Mouse (Mus musculus) neural tube, embryonic 11.5 days (tissue): ENCODE results near the gene Mcm10. TPM values are rescaled to one million over a fixed set of nuclear protein-coding genes. Genes with fewer than 3 reads are reported as not detected.

Experiments
- ATAC-seq: fragments of 200-750 bp; cut with Nextera tagmentation; 2 replicates; pipeline ENCODE4 v1.8.0; 2017; ENCODE audit warnings: moderate number of reproducible peaks, mild to moderate bottlenecking, moderate TSS enrichment, moderate library complexity; ENCODE audit not compliant: insufficient read depth, low FRiP score, low TSS enrichment
- DNase-seq: peaks from one replicate; pipeline ENCODE4 v3.0.0-alpha.2; 2015; ENCODE audit warnings: low spot score
- H3K27ac ChIP-seq: fragments of 300-500 bp; sonication (generic); 2 replicates; pipeline ENCODE4 v1.5.1; 2014; ENCODE audit warnings: low read depth, mild to moderate bottlenecking, low read length
- H3K27me3 ChIP-seq: fragments of 300-500 bp; sonication (generic); 2 replicates; pipeline ENCODE4 v1.6.1; 2014; ENCODE audit warnings: mild to moderate bottlenecking, low read length, mixed read lengths; ENCODE audit not compliant: control insufficient read depth, insufficient read depth
- H3K36me3 ChIP-seq: fragments of 300-500 bp; sonication (generic); 2 replicates; pipeline ENCODE4 v1.6.1; 2014; ENCODE audit warnings: mild to moderate bottlenecking, low read length, moderate library complexity, mixed read lengths; ENCODE audit not compliant: control insufficient read depth, insufficient read depth
- H3K4me1 ChIP-seq: fragments of 300-500 bp; sonication (generic); 2 replicates; pipeline ENCODE4 v1.6.1; 2014; ENCODE audit warnings: low read length, mixed read lengths; ENCODE audit not compliant: control insufficient read depth, insufficient read depth
- H3K4me2 ChIP-seq: fragments of 300-500 bp; sonication (generic); 2 replicates; pipeline ENCODE4 v1.6.1; 2014; ENCODE audit warnings: low read depth, mild to moderate bottlenecking, moderate library complexity
- H3K4me3 ChIP-seq: fragments of 300-500 bp; sonication (generic); 2 replicates; pipeline ENCODE4 v1.5.1; 2014; ENCODE audit warnings: low read depth, low read length
- H3K9ac ChIP-seq: fragments of 300-500 bp; sonication (generic); 2 replicates; pipeline ENCODE4 v1.6.1; 2014; ENCODE audit warnings: mild to moderate bottlenecking, low read length
- H3K9me3 ChIP-seq: fragments of 300-500 bp; sonication (generic); 2 replicates; pipeline ENCODE4 v1.6.1; 2016; ENCODE audit warnings: low read length; ENCODE audit not compliant: control insufficient read depth
- WGBS: fragments of 180-500 bp; shearing (Covaris S2); extraction: QIAGEN DNeasy Blood & Tissue Kit; methylation state at CpG from one replicate; pipeline ENCODE4 v1.1.7; 2014; 5-methylcytosine and 5-hydroxymethylcytosine counted together
- polyA plus RNA-seq: library from polyadenylated mRNA; unstranded; fragments of >200 nt; fragmentation: Nextera tagmentation; extraction: Ambion mirVana; gene quantifications from 2 replicates; pipeline ENCODE4 v1.2.1, GENCODE M21; 2014

The Mcm10 gene
- polyA plus RNA-seq, 1 experiment from 2014 or later, result 50.0 TPM

GRCm38 (mm10) chr2:5035241-5035640 lies 22.6 kb upstream of the Mcm10 start:
- H3K4me1 ChIP-seq, result peaks cover 2% of the 10 kb centered on the region; the same call in 1 of the 2 replicates
- ATAC-seq, result no peak
- H3K27me3 ChIP-seq, result no peaks in the 10 kb centered on the region
- 87% methylated on average over 9 of the region's 9 CpGs for WGBS
- H3K4me3 ChIP-seq, result no peak overlapping the region
- H3K4me2 ChIP-seq, result no peak overlapping the region
- no peak for DNase-seq
- H3K36me3 ChIP-seq, result no peaks in the 10 kb centered on the region
- no peaks in the 10 kb centered on the region for H3K9me3 ChIP-seq
- H3K27ac ChIP-seq, result no peak overlapping the region
- H3K9ac ChIP-seq, result no peak overlapping the region

DNA sequence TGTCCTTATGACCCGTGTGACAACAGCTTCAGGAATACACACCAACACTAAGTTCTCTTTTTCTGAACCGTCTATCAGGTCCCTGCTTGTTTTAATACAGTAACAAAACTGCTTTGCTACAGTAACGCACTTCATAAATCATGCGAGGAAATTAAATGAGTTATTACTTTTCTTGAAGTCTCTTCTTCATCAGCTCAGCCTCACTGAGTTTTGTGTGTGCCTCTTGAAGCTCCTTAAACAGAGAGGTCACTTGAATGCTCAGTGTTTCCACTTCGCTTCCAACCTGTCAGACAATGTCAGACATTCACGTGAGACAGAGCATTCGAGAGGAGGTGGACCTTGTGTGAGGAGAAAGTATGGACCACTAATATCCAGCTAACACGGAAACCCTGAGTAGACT lies 22.2 kb upstream of the Mcm10 start:
- Histone ChIP-seq H3K4me1 (peaks cover 2% of the 10 kb centered on the region; the same call in 1 of the 2 replicates), H3K9ac (no peak overlapping the region), H3K4me3 (no peak overlapping the region), H3K4me2 (no peak overlapping the region), H3K9me3 (no peaks in the 10 kb centered on the region), H3K27ac (no peak overlapping the region), H3K36me3 (no peaks in the 10 kb centered on the region), H3K27me3 (no peaks in the 10 kb centered on the region)
- no peak for DNase-seq
- 88% methylated on average over 8 of the region's 8 CpGs for WGBS
- no peak for ATAC-seq

GRCm38 (mm10) chr2:5033546-5034420 lies 21.2 kb upstream of the Mcm10 start:
- whole genome bisulfite sequencing, result 70% methylated on average over 12 of the region's 15 CpGs
- Histone ChIP-seq H3K9ac (no peak overlapping the region), H3K4me2 (no peak overlapping the region), H3K27ac (no peak overlapping the region), H3K9me3 (no peaks in the 10 kb centered on the region), H3K4me1 (peaks cover 2% of the 10 kb centered on the region; the same call in 1 of the 2 replicates), H3K27me3 (no peaks in the 10 kb centered on the region), H3K4me3 (no peak overlapping the region), H3K36me3 (no peaks in the 10 kb centered on the region)
- ATAC-seq (no peak), DNase-seq (no peak)

DNA sequence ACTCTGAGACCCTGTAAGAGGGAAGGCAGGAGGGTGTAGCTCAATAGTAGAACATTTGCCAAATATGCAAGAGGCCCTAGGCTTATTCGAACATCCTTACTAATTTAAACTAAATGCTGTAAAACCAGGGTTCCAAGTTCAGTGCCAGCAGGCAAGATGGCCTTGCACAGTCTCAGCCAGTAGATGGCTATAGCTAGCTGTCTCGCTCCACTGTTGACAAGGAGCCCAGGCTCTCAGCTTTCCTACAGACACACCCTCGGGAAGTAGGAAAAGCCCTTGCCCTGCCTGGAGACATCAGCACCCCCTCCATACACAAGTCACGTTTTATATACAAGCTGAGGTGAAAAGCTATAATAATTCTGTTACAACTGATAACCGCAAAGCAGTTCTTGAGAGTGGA lies 20.1 kb upstream of the Mcm10 start:
- H3K36me3 ChIP-seq, result no peaks in the 10 kb centered on the region
- H3K9me3 ChIP-seq, result no peaks in the 10 kb centered on the region
- H3K9ac ChIP-seq, result no peak overlapping the region
- H3K4me3 ChIP-seq, result no peak overlapping the region
- peaks cover 2% of the 10 kb centered on the region; the same call in 1 of the 2 replicates for H3K4me1 ChIP-seq
- DNase-seq (no peak), ATAC-seq (no peak)
- no peak overlapping the region for H3K27ac ChIP-seq
- WGBS, result 82% methylated on average over 5 of the region's 5 CpGs
- H3K4me2 ChIP-seq, result no peak overlapping the region
- H3K27me3 ChIP-seq, result no peaks in the 10 kb centered on the region

DNA sequence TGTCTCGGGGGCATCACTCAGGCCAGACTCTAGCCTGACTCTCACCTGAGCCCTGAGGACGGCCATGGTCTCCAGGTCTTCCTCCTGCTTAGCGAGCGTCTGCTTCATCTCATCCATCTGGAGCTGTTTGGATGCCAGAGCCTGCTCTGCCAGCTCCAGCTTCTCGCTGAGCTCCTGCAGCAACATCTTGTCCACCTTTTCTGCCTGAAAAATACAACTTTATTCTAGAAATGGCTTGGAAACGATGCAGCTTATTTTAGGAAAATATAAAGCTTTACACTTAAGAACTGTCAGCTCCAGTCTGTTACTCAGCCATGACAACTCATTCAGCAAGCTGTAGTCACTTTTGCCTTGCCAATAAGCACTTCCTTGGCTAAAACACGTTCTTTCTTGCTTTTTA lies 18.6 kb upstream of the Mcm10 start:
- H3K36me3 ChIP-seq, result no peaks in the 10 kb centered on the region
- H3K4me1 ChIP-seq, result no peaks in the 10 kb centered on the region
- H3K9me3 ChIP-seq, result no peaks in the 10 kb centered on the region
- no peaks in the 10 kb centered on the region for H3K27me3 ChIP-seq
- no peak overlapping the region for H3K4me3 ChIP-seq
- no peak overlapping the region for H3K27ac ChIP-seq
- no peak overlapping the region for H3K4me2 ChIP-seq
- H3K9ac ChIP-seq, result no peak overlapping the region
- ATAC-seq, result no peak
- DNase-seq, result no peak
- WGBS, result 87% methylated on average over 7 of the region's 7 CpGs

DNA sequence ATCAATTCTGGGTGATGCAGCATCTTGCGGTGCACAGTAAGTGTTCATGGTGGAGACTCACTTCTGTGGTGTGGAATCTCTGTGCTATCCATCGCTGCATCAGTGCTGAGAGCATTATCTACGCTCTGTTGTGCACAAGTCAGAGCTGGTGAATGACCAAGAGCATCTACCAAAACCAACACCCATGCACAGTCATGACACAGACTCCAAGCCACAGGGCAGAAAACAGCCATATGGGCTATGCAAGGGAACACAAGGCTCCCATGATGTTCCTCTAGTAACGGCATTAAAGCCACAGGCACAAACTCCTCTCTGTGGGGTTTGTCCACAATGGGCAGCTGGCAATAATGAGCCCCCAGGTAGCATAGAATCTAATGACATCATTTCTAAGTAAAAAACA lies 17.2 kb upstream of the Mcm10 start:
- 93% methylated on average over 4 of the region's 4 CpGs for WGBS
- no peaks in the 10 kb centered on the region for H3K4me1 ChIP-seq
- H3K9me3 ChIP-seq, result no peaks in the 10 kb centered on the region
- no peak overlapping the region for H3K9ac ChIP-seq
- no peaks in the 10 kb centered on the region for H3K36me3 ChIP-seq
- no peak for ATAC-seq
- H3K27ac ChIP-seq, result no peak overlapping the region
- no peak overlapping the region for H3K4me3 ChIP-seq
- no peak overlapping the region for H3K4me2 ChIP-seq
- H3K27me3 ChIP-seq, result no peaks in the 10 kb centered on the region
- DNase-seq, result no peak

- Histone ChIP-seq H3K27me3 (no peaks in the 10 kb centered on the region), H3K36me3 (no peaks in the 10 kb centered on the region), H3K9me3 (no peaks in the 10 kb centered on the region), H3K27ac (no peak overlapping the region), H3K4me3 (no peak overlapping the region), H3K4me1 (no peaks in the 10 kb centered on the region), H3K9ac (no peak overlapping the region), H3K4me2 (no peak overlapping the region)
- ATAC-seq (no peak), DNase-seq (no peak)
- 86% methylated on average over 7 of the region's 7 CpGs for WGBS
Measured at GRCm38 (mm10) chr2:5028047-5028446, 15.5 kb upstream of the Mcm10 start.

DNA sequence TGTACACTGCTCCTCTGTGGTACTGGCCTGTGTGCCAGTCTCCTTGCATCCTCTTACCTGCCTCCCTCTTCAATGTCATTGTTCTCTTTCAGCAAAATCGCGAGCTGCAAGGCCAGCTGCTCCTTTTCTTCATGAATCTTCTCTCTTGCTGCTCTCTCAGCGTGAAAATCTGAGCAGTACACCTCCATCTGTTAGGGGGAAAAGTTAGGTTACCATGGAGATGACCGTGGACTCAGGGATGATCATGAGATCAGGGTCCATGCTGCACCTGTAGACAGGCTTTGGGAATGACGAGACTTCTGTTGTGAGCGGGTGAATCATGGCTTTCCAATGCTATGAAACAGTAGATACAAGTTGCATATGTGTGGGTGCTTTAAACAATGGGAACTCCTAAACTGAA lies 14.5 kb upstream of the Mcm10 start:
- Histone ChIP-seq H3K4me3 (no peak overlapping the region), H3K27ac (no peak overlapping the region), H3K27me3 (no peaks in the 10 kb centered on the region), H3K9ac (no peak overlapping the region), H3K36me3 (no peaks in the 10 kb centered on the region), H3K4me1 (no peaks in the 10 kb centered on the region), H3K4me2 (no peak overlapping the region), H3K9me3 (no peaks in the 10 kb centered on the region)
- DNase-seq (no peak), ATAC-seq (no peak)
- 69% methylated on average over 6 of the region's 6 CpGs for WGBS

DNA sequence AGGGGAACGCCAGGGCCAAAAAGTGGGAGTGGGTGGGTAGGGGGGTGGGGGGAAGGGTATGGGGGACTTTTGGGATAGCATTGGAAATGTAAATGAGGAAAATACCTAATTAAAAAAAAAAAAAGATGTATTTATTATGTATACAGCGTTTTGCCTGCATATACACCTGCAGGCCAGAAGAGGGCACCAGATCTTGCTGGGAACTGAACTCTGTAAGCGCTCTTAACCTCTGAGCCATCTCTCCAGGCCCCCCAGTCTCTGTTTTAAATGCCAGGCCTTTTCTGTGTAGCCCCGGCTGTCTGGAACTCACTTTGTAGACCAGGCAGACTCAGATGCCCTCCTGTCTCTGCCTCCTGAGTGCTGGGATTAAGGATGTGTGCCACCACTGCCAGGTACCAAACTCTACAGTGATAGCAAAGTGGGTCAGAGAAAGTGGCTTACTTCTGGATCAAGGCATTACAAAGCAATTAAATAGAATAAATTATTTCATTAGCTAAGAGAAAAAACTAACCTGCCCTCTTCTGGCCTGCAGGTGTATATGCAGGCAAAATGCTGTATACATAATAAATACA lies 12.7 kb upstream of the Mcm10 start:
- Histone ChIP-seq H3K27me3 (no peaks in the 10 kb centered on the region), H3K4me2 (no peak overlapping the region), H3K36me3 (no peaks in the 10 kb centered on the region), H3K4me1 (no peaks in the 10 kb centered on the region), H3K9ac (no peak overlapping the region), H3K4me3 (no peak overlapping the region), H3K9me3 (no peaks in the 10 kb centered on the region), H3K27ac (no peak overlapping the region)
- no peak for ATAC-seq
- 50% methylated on average over 3 of the region's 4 CpGs for WGBS
- DNase-seq, result no peak
